Mouse (Mus musculus) MEL (cell line): ENCODE measurements at regions not wholly inside any gene's neighbourhood (a gene's known extent, or its start where the extent isn't known, plus 50 kb on each side); places are given as distances from the start of the nearest gene placed in this dataset.

Source experiments
- DNase-seq: peaks from one replicate; pipeline ENCODE4 v3.0.0; 2011; ENCODE audit warnings: low read depth, low spot score
- H3K27ac ChIP-seq: 2 replicates; pipeline ENCODE4 v1.5.1; 2012; ENCODE audit warnings: low read depth, mild to moderate bottlenecking, control low read depth, low read length, moderate library complexity; ENCODE audit not compliant: control insufficient read depth
- H3K27me3 ChIP-seq, 2 experiments: fragments of 150-350 bp in 1 of 2; sonication (generic) in 1 of 2; 2 replicates each; pipeline ENCODE4 v1.6.1; 2012; ENCODE audit warnings: low read length in 2 of 2, mild to moderate bottlenecking in 2 of 2, improper control_type of control experiment in 1 of 2, moderate library complexity in 1 of 2; ENCODE audit not compliant: insufficient read depth in 2 of 2, control insufficient read depth in 1 of 2
- H3K36me3 ChIP-seq, 2 experiments: 2 replicates each; pipeline ENCODE4 v1.6.1; 2012 to 2014; ENCODE audit warnings: low read length in 2 of 2, improper control_type of control experiment in 1 of 2, inconsistent platforms in 1 of 2, mild to moderate bottlenecking in 1 of 2; ENCODE audit not compliant: insufficient read depth in 2 of 2, control insufficient read depth in 1 of 2
- H3K4me1 ChIP-seq, 2 experiments: fragments of 150-350 bp in 1 of 2; sonication (generic) in 1 of 2; 2 replicates each; pipeline ENCODE4 v1.6.1; 2012; ENCODE audit warnings: low read length in 2 of 2, improper control_type of control experiment in 1 of 2, mild to moderate bottlenecking in 1 of 2; ENCODE audit not compliant: insufficient read depth in 2 of 2, control insufficient read depth in 1 of 2
- H3K4me3 ChIP-seq, 2 experiments: fragments of 150-350 bp in 1 of 2; sonication (generic) in 1 of 2; 2 replicates each; pipeline ENCODE4 v1.5.1; 2012; ENCODE audit warnings: low read depth in 2 of 2, low read length in 2 of 2, mild to moderate bottlenecking in 2 of 2, moderate library complexity in 2 of 2, control low read depth in 1 of 2, improper control_type of control experiment in 1 of 2; ENCODE audit not compliant: control insufficient read depth in 1 of 2, insufficient read depth in 1 of 2
- H3K79me2 ChIP-seq: 2 replicates; pipeline ENCODE4 v1.6.1; 2012; ENCODE audit warnings: mild to moderate bottlenecking, low read length, moderate library complexity; ENCODE audit not compliant: control insufficient read depth, poor library complexity, insufficient read depth
- H3K9ac ChIP-seq: 2 replicates; pipeline ENCODE4 v1.6.1; 2012; ENCODE audit warnings: low read depth, mild to moderate bottlenecking, control low read depth, low read length, moderate library complexity; ENCODE audit not compliant: control insufficient read depth, poor library complexity, severe bottlenecking
- H3K9me3 ChIP-seq: fragments of 150-350 bp; sonication (generic); replicated peaks from 2 replicates; pipeline ENCODE4 v1.6.1; 2012; ENCODE audit warnings: mild to moderate bottlenecking, low read length, improper control_type of control experiment, moderate library complexity; ENCODE audit not compliant: insufficient read depth
- BHLHE40 ChIP-seq: IDR thresholded peaks from 2 replicates; pipeline ENCODE4 v1.6.1; 2012; ENCODE audit warnings: low read depth, mild to moderate bottlenecking, inconsistent platforms, low read length, improper control_type of control experiment, borderline replicate concordance
- CHD1 ChIP-seq: IDR thresholded peaks from 2 replicates; pipeline ENCODE4 v1.6.1; 2012; ENCODE audit warnings: low read depth, mild to moderate bottlenecking, inconsistent platforms, low read length, improper control_type of control experiment
- CHD2 ChIP-seq: IDR thresholded peaks from 2 replicates; pipeline ENCODE4 v1.6.1; 2011; ENCODE audit warnings: low read length, improper control_type of control experiment
- CTCF ChIP-seq, 3 experiments: IDR thresholded peaks in 2 of 3; conservative IDR thresholded peaks in 1 of 3; 2 replicates each; pipeline ENCODE4 v1.5.1; 2011 to 2012; ENCODE audit warnings: low read length in 3 of 3, low read depth in 2 of 3, mild to moderate bottlenecking in 2 of 3, improper control_type of control experiment in 1 of 3, inconsistent platforms in 1 of 3, mixed read lengths in 1 of 3, moderate library complexity in 1 of 3; ENCODE audit not compliant: control insufficient read depth in 1 of 3, insufficient read depth in 1 of 3, poor library complexity in 1 of 3, severe bottlenecking in 1 of 3
- E2F4 ChIP-seq: IDR thresholded peaks from 2 replicates; pipeline ENCODE4 v1.6.1; 2011; ENCODE audit warnings: low read depth, low read length, improper control_type of control experiment, borderline replicate concordance
- ELF1 ChIP-seq: IDR thresholded peaks from 2 replicates; pipeline ENCODE4 v1.6.1; 2014; ENCODE audit warnings: low read depth, mild to moderate bottlenecking, inconsistent platforms, low read length, improper control_type of control experiment, moderate library complexity
- EP300 ChIP-seq, 2 experiments: IDR thresholded peaks; 2 replicates each; pipeline ENCODE4 v1.6.1; 2011; ENCODE audit warnings: improper control_type of control experiment in 2 of 2, low read length in 2 of 2, low read depth in 1 of 2, mild to moderate bottlenecking in 1 of 2
- ETS1 ChIP-seq: IDR thresholded peaks from 2 replicates; pipeline ENCODE4 v1.6.1; 2012; ENCODE audit warnings: low read depth, mild to moderate bottlenecking, inconsistent platforms, low read length, improper control_type of control experiment, moderate library complexity
- GATA1 ChIP-seq: IDR thresholded peaks from 2 replicates; pipeline ENCODE4 v1.6.1; 2011; ENCODE audit warnings: low read depth, low read length, improper control_type of control experiment
- HCFC1 ChIP-seq: IDR thresholded peaks from 2 replicates; pipeline ENCODE4 v1.6.1; 2012; ENCODE audit warnings: low read depth, mild to moderate bottlenecking, inconsistent platforms, low read length, improper control_type of control experiment, moderate library complexity
- MAFK ChIP-seq: IDR thresholded peaks from 2 replicates; pipeline ENCODE4 v1.6.1; 2011; ENCODE audit warnings: low read depth, mild to moderate bottlenecking, low read length, improper control_type of control experiment, borderline replicate concordance
- MAX ChIP-seq: IDR thresholded peaks from 2 replicates; pipeline ENCODE4 v1.6.1; 2011; ENCODE audit warnings: low read length, improper control_type of control experiment
- MEF2A ChIP-seq: IDR thresholded peaks from 2 replicates; pipeline ENCODE4 v1.6.1; 2014; ENCODE audit warnings: low read depth, mild to moderate bottlenecking, inconsistent platforms, low read length, improper control_type of control experiment; ENCODE audit not compliant: poor library complexity, insufficient replicate concordance, severe bottlenecking; ENCODE audit errors: extremely low read depth
- MXI1 ChIP-seq: IDR thresholded peaks from 2 replicates; pipeline ENCODE4 v1.6.1; 2011; ENCODE audit warnings: mild to moderate bottlenecking, low read depth, low read length, improper control_type of control experiment
- MYB ChIP-seq: IDR thresholded peaks from 2 replicates; pipeline ENCODE4 v1.6.1; 2011; ENCODE audit warnings: mild to moderate bottlenecking, low read depth, low read length, improper control_type of control experiment
- NELFE ChIP-seq: IDR thresholded peaks from 2 replicates; pipeline ENCODE4 v1.6.1; 2011; ENCODE audit warnings: low read depth, low read length, improper control_type of control experiment
- NRF1 ChIP-seq: IDR thresholded peaks from 2 replicates; pipeline ENCODE4 v1.6.1; 2014; ENCODE audit warnings: low read depth, mild to moderate bottlenecking, inconsistent platforms, low read length, improper control_type of control experiment, moderate library complexity; ENCODE audit not compliant: poor library complexity, insufficient read depth, severe bottlenecking
- POLR2A ChIP-seq, 2 experiments: IDR thresholded peaks; 2 replicates each; pipeline ENCODE4 v1.6.1; 2011 to 2012; ENCODE audit warnings: low read length in 2 of 2, mild to moderate bottlenecking in 2 of 2, control low read depth in 1 of 2, improper control_type of control experiment in 1 of 2, low read depth in 1 of 2, moderate library complexity in 1 of 2; ENCODE audit not compliant: control insufficient read depth in 1 of 2, insufficient read depth in 1 of 2, poor library complexity in 1 of 2
- POLR2AphosphoS5 ChIP-seq: IDR thresholded peaks from 2 replicates; pipeline ENCODE4 v1.6.1; 2012; ENCODE audit warnings: low read depth, borderline replicate concordance, mild to moderate bottlenecking, inconsistent platforms, low read length, moderate library complexity, mixed read lengths
- RCOR1 ChIP-seq: IDR thresholded peaks from 2 replicates; pipeline ENCODE4 v1.6.1; 2012; ENCODE audit warnings: low read depth, mild to moderate bottlenecking, inconsistent platforms, low read length, improper control_type of control experiment
- SMC3 ChIP-seq: IDR thresholded peaks from 2 replicates; pipeline ENCODE4 v1.6.1; 2011; ENCODE audit warnings: low read depth, low read length, improper control_type of control experiment
- TBP ChIP-seq: IDR thresholded peaks from 2 replicates; pipeline ENCODE4 v1.8.0; 2011; ENCODE audit warnings: low read depth, low read length, improper control_type of control experiment
- TCF12 ChIP-seq: IDR thresholded peaks from 2 replicates; pipeline ENCODE4 v1.6.1; 2014; ENCODE audit warnings: low read depth, mild to moderate bottlenecking, inconsistent platforms, low read length, improper control_type of control experiment, moderate library complexity
- UBTF ChIP-seq: IDR thresholded peaks from 2 replicates; pipeline ENCODE4 v1.6.1; 2012; ENCODE audit warnings: low read depth, mild to moderate bottlenecking, inconsistent platforms, low read length, improper control_type of control experiment, moderate library complexity, borderline replicate concordance; ENCODE audit not compliant: insufficient read depth
- ZC3H11A ChIP-seq: IDR thresholded peaks from 2 replicates; pipeline ENCODE4 v1.6.1; 2012; ENCODE audit warnings: low read depth, mild to moderate bottlenecking, inconsistent platforms, low read length, improper control_type of control experiment
- ZKSCAN1 ChIP-seq: IDR thresholded peaks from 2 replicates; pipeline ENCODE4 v1.6.1; 2012; ENCODE audit warnings: low read depth, mild to moderate bottlenecking, inconsistent platforms, low read length, improper control_type of control experiment, moderate library complexity
- ZMIZ1 ChIP-seq: IDR thresholded peaks from 2 replicates; pipeline ENCODE4 v1.6.1; 2012; ENCODE audit warnings: low read depth, mild to moderate bottlenecking, inconsistent platforms, low read length, improper control_type of control experiment, moderate library complexity

DNA sequence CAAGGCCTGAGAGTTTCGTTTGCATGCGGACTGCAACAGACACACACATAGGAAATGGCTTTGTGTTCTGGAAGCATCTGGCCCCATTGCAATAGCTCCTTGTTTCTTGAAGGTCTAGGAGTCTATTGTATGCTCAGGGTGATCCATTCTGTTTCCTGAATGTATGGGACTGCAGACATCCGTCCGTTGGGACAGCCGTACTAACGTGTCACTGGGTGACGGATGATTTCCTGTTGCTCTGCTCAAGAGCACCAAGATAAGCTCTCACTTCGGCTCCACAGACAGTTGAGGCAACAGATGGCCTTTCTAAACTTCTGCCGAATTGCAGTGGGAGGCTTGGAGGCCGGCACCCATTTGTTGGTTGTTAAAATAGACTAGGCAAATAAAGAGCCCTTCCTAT, 209.9 kb upstream of the Hmga2 start (continued):
- 0 out of 2 replicates have a peak, but pooled peaks have one; percentile 22 for TF ChIP-seq HCFC1
- TF ChIP-seq CHD1: no peak
- TF ChIP-seq E2F4: no peak
- TF ChIP-seq ZC3H11A: no peak
- no peak for TF ChIP-seq MEF2A
- peak; percentile 87 for TF ChIP-seq TCF12
- TF ChIP-seq CHD2: no peak
- no peak for TF ChIP-seq MXI1
- no peak for TF ChIP-seq POLR2AphosphoS5
- TF ChIP-seq ZKSCAN1: no peak
- TF ChIP-seq BHLHE40: peak; percentile 48; the same call in 1 of the 2 replicates
- peak in 1 of 2 experiments; percentile 43; a peak in 1 of 4 replicates for TF ChIP-seq POLR2A (IDR thresholded peaks at IDR 0.05; ENCODE audit: control insufficient read depth in 1 of 2, insufficient read depth in 1 of 2, low read depth in 1 of 2, low read length in 2 of 2, poor library complexity in 1 of 2)
- peak; percentile 89 for TF ChIP-seq GATA1
- 0 out of 2 replicates have a peak, but pooled peaks have one; percentile 18 for TF ChIP-seq ELF1
- peak; percentile 70; the same call in 1 of the 2 replicates for TF ChIP-seq MAX
- TF ChIP-seq NELFE: 0 out of 2 replicates have a peak, but pooled peaks have one; percentile 29
- peak; percentile 30; the same call in 1 of the 2 replicates for TF ChIP-seq RCOR1
- no peak for TF ChIP-seq MAFK

DNA sequence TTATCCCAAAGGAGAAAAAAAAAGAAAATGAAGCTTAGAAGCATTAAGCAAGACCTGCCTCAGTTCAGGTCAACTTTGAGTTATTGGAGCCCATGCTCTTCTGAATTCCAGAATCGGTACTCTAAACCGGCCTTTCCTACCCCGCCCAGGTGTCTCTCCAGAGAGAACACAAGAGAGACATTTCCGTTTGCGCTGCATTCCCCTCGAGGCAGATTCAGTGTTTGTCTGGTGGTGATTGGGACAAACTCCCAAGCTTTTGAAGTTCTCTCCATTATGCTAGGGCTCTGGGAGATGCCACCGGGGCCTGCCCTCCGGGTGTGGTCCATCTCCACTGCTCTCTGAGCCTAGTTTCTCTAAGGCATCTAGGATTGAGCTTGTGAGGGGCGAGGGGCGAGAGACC, 205.8 kb upstream of the Hmga2 start:
- H3K27me3 ChIP-seq: no peaks in the 10 kb centered on the region
- H3K36me3 ChIP-seq: peaks cover 0 to 40% of the 10 kb centered on the region in 2 experiments; a peak in 2 of 4 replicates
- H3K9me3 ChIP-seq: no peaks in the 10 kb centered on the region
- peaks cover 30 to 37% of the 10 kb centered on the region in 2 experiments for H3K4me1 ChIP-seq
- no peak for DNase-seq
- no peak overlapping the region for H3K4me3 ChIP-seq
- no peaks in the 10 kb centered on the region for H3K79me2 ChIP-seq
- TF ChIP-seq MEF2A: no peak
- no peak for TF ChIP-seq MYB
- no peak for TF ChIP-seq UBTF
- no peak for TF ChIP-seq POLR2A (IDR thresholded peaks at IDR 0.05; ENCODE audit: control insufficient read depth in 1 of 2, insufficient read depth in 1 of 2, low read depth in 1 of 2, low read length in 2 of 2, poor library complexity in 1 of 2)
- TF ChIP-seq E2F4: no peak
- TF ChIP-seq GATA1: no peak
- TF ChIP-seq ZMIZ1: no peak
- TF ChIP-seq POLR2AphosphoS5: no peak
- TF ChIP-seq CTCF (IDR thresholded peaks at IDR 0.05 in 2 of 3, conservative IDR thresholded peaks at IDR 0.05 in 1 of 3; ENCODE audit: control insufficient read depth in 1 of 3, insufficient read depth in 1 of 3, low read depth in 2 of 3, low read length in 3 of 3, poor library complexity in 1 of 3, severe bottlenecking in 1 of 3): no peak
- TF ChIP-seq TBP: no peak
- no peak for TF ChIP-seq EP300 (IDR thresholded peaks at IDR 0.05; ENCODE audit: low read depth in 1 of 2, low read length in 2 of 2)
- no peak for TF ChIP-seq ETS1
- no peak for TF ChIP-seq NRF1
- no peak for TF ChIP-seq SMC3
- no peak for TF ChIP-seq HCFC1
- TF ChIP-seq RCOR1: no peak
- no peak overlapping the region for H3K27ac ChIP-seq
- no peak overlapping the region for H3K9ac ChIP-seq
